Mouse (Mus musculus) neutrophil, adult 59 days (primary cell): ENCODE measurements around the gene Lurap1l. TPM values are rescaled to one million over a fixed set of nuclear protein-coding genes. Genes with fewer than 3 reads are reported as not detected.

Source experiments
- total RNA-seq, 2 experiments: library from RNA; stranded (reverse); gene quantifications; 1 replicate in 1 of 2; 2 replicates in 1 of 2; pipeline ENCODE4 v1.2.4; 2023

Gene Lurap1l
- total RNA-seq = not detected

DNA sequence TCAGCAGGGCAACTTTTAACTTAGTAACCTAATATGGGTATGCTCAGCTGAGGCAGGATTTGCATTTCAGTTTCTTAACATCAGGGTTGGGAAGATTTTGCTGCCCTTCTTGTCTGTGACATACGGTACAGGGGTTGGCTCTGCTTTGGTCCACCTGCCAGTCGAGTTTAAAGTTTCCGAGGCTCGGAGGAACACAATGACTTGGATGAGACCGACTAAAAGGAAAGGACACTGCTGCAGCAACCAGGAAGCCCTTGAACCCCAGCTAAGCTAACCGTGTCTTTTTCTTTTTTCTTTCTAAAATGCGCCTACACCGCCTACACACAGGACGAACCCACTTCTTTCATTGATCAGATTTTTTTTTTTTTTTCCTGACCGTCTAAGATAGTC, at the start of gene Lurap1l:
Lurap1l (plus strand) TSS at position 166 of the 390 bp plus-strand sequence.

Other genes with a start within 250 kb of the Lurap1l start
- gene Tyrp1, start 76.5 kb upstream of the Lurap1l start, total RNA-seq = not detected